Mouse (Mus musculus) neural tube, embryonic 13.5 days (tissue): ENCODE data around the gene Tnfaip6. TPM values are rescaled to one million over a fixed set of nuclear protein-coding genes. Genes with fewer than 3 reads are reported as not detected.

Experiments used
- ATAC-seq: fragments of 200-750 bp; cut with Nextera tagmentation; 2 replicates; pipeline ENCODE4 v1.8.0; 2017; ENCODE audit warnings: low read depth, mild to moderate bottlenecking, moderate TSS enrichment, moderate library complexity
- H3K27ac ChIP-seq: fragments of 300-500 bp; sonication (generic); replicated peaks from 2 replicates; pipeline ENCODE4 v1.5.1; 2015; ENCODE audit warnings: moderate library complexity, mild to moderate bottlenecking, inconsistent platforms
- H3K27me3 ChIP-seq: fragments of 300-500 bp; sonication (generic); 2 replicates; pipeline ENCODE4 v1.6.1; 2015; ENCODE audit warnings: mild to moderate bottlenecking, inconsistent platforms
- H3K36me3 ChIP-seq: fragments of 300-500 bp; sonication (generic); 2 replicates; pipeline ENCODE4 v1.6.1; 2015; ENCODE audit warnings: mild to moderate bottlenecking, inconsistent platforms
- H3K4me1 ChIP-seq: fragments of 300-500 bp; sonication (generic); replicated peaks from 2 replicates; pipeline ENCODE4 v1.6.1; 2015; ENCODE audit warnings: inconsistent platforms
- H3K4me2 ChIP-seq: fragments of 300-500 bp; sonication (generic); 2 replicates; pipeline ENCODE4 v1.6.1; 2015; ENCODE audit warnings: inconsistent platforms, mild to moderate bottlenecking, moderate library complexity
- H3K4me3 ChIP-seq: fragments of 300-500 bp; sonication (generic); 2 replicates; pipeline ENCODE4 v1.5.1; 2015; ENCODE audit warnings: mild to moderate bottlenecking, inconsistent platforms
- H3K9ac ChIP-seq: fragments of 300-500 bp; sonication (generic); 2 replicates; pipeline ENCODE4 v1.6.1; 2015; ENCODE audit warnings: moderate library complexity, mild to moderate bottlenecking, inconsistent platforms
- H3K9me3 ChIP-seq: fragments of 300-500 bp; sonication (generic); 2 replicates; pipeline ENCODE4 v1.6.1; 2016; ENCODE audit warnings: inconsistent platforms
- WGBS: fragments of 180-500 bp; shearing (Covaris S2); methylation state at CpG from one replicate; pipeline ENCODE4 v1.1.7; 2015; 5-methylcytosine and 5-hydroxymethylcytosine counted together
- polyA plus RNA-seq: library from polyadenylated mRNA; unstranded; fragments of >200 nt; fragmentation: Nextera tagmentation; extraction: Ambion mirVana; gene quantifications from 2 replicates; pipeline ENCODE4 v1.2.1, GENCODE M21; 2015

The Tnfaip6 gene
- polyA plus RNA-seq, 1 experiment from 2014 or later, result 7.4 TPM

GRCm38 (mm10) chr2:52055616-52056015, 17.8 kb downstream of the Tnfaip6 start:
- no peaks in the 10 kb centered on the region for H3K9me3 ChIP-seq
- WGBS, result 30% methylated on average over 4 of the region's 4 CpGs
- H3K27me3 ChIP-seq, result no peaks in the 10 kb centered on the region
- no peak overlapping the region for H3K9ac ChIP-seq
- no peaks in the 10 kb centered on the region for H3K36me3 ChIP-seq
- no peak overlapping the region for H3K4me2 ChIP-seq
- no peaks in the 10 kb centered on the region for H3K4me1 ChIP-seq
- H3K27ac ChIP-seq, result no peak overlapping the region
- H3K4me3 ChIP-seq, result no peak overlapping the region
- ATAC-seq, result no peak

DNA sequence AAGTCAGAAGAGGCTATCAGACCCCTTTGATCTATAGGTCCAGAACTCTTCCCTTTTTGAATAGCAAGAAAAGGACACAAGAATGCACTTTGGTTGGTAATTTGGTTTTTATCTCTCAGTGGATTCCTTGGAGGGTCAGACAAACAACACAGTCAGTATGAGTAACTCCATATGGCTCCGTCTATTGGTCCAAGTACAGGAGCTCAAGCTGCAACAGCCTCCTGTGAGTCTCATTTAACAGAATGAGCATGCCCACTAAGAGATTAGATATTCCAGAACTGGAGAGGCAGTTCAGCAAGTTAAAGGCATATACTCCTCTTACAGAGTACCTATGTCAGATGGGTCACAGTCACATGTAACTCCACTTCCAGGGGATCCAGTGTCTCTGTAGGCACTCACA, 19.3 kb downstream of the Tnfaip6 start:
- no peaks in the 10 kb centered on the region for H3K9me3 ChIP-seq
- WGBS, result 75% methylated on average over 1 of the region's 1 CpGs
- H3K4me1 ChIP-seq, result no peaks in the 10 kb centered on the region
- no peak overlapping the region for H3K4me3 ChIP-seq
- no peak overlapping the region for H3K27ac ChIP-seq
- ATAC-seq, result no peak
- H3K4me2 ChIP-seq, result no peak overlapping the region
- no peaks in the 10 kb centered on the region for H3K27me3 ChIP-seq
- H3K36me3 ChIP-seq, result no peaks in the 10 kb centered on the region
- no peak overlapping the region for H3K9ac ChIP-seq

DNA sequence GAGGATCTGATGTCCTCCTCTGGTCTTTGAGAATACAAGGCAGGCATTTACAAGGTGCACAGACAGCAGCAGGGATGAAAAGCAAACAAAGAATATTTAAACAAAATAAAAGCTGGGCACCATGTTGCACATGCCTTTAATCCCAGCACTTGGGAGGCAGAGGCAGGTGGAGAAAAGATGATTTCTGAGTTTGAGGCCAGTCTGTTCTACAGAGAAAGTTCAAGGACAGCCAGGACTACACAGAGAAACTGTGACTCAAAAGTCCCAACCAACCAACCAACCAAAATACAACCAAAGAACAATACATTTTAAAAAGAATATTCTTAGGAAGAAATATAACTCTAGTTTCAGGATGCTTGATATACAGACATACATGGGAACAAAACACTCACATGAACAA, 19.9 kb downstream of the Tnfaip6 start:
- Histone ChIP-seq H3K27ac (no peak overlapping the region), H3K4me1 (no peaks in the 10 kb centered on the region), H3K36me3 (no peaks in the 10 kb centered on the region), H3K27me3 (no peaks in the 10 kb centered on the region), H3K9me3 (no peaks in the 10 kb centered on the region), H3K4me2 (no peak overlapping the region), H3K9ac (no peak overlapping the region), H3K4me3 (no peak overlapping the region)
- ATAC-seq, result no peak

DNA sequence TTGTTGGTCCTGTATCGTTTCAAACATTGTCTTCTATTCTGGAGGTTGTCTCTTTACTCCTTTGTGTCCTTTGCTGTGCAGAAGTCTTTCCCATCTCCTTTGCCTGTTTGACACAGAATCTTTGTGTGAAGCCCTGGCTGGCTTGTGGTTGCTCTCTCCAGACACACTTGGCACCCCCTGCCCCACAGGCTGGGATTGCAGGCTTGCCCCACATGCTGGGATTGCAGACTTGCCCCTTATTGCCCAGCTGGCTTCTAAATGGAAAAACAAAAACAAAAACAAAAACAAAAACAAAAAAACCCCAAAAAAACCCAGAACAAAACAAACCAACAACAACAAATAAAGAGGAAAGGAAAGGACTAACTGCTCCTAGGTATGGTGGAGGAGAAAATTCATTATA, 30.8 kb downstream of the Tnfaip6 start:
- Histone ChIP-seq H3K4me2 (no peak overlapping the region), H3K36me3 (no peaks in the 10 kb centered on the region), H3K27ac (no peak overlapping the region), H3K9ac (no peak overlapping the region), H3K4me1 (peaks cover 9% of the 10 kb centered on the region; the same call in 1 of the 2 replicates), H3K4me3 (no peak overlapping the region), H3K27me3 (no peaks in the 10 kb centered on the region), H3K9me3 (no peaks in the 10 kb centered on the region)
- no peak for ATAC-seq
- WGBS, result 80% methylated on average over 1 of the region's 1 CpGs

DNA sequence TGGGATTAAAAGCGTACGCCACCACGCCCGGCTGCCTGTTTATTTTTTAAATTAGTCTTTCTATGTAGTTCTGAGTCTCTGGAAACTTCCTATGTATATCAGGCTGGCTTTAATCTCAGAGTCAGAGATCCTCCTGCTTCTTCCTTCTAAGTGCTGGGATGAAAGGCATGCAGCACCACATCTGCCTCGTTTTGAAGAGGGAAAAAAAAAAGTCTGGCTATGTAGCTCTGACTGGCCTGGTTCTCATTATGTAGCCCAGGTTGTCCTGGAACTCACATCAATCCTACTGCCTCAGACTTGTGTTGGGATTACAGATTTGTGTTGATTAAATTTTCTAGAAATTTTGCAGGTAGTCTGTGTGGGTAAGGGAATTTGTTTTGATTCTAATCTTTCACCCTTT, 33.0 kb downstream of the Tnfaip6 start:
- Histone ChIP-seq H3K4me1 (peaks cover 19% of the 10 kb centered on the region), H3K27me3 (no peaks in the 10 kb centered on the region), H3K36me3 (peaks cover 8% of the 10 kb centered on the region), H3K27ac (no peak overlapping the region), H3K9me3 (no peaks in the 10 kb centered on the region), H3K4me2 (no peak overlapping the region), H3K9ac (no peak overlapping the region), H3K4me3 (no peak overlapping the region)
- no peak for ATAC-seq
- WGBS, result 85% methylated on average over 5 of the region's 5 CpGs

DNA sequence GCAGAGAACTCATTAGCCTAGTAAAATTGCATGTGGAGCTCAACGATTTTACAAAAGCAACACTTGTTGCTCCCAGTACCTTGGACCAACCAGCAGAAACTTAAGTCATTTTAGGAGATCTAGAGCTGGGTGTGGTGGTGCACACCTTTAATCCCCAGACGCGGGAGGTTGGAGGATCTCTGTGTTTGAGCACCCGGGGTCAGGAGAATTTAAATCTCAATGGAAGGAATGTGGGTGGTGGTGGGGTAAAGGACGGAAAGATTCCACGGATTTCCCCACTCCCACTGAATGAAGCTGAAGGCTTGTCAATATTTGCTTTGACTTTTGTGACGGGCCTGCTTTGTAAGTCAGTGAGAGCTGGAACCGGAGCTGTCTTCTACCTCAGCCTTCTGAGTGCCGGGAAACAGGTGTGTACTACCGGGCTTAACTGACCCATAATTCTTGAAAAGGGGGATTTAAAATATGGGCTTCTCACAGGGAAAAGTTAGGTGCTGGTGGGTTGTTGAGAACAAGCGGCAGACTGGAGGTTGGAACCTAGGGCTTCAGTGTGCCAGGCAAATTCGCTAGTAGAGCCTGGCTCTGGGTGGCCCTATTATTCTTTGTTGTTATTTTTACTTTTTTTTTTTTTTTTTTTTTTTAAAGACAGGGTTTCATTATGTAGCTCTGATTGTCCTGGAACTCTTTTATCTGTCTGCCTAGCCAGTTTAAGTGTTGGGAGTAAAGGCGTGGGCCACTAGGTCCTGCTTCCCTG, 33.6 kb downstream of the Tnfaip6 start:
- H3K36me3 ChIP-seq, result peaks cover 12% of the 10 kb centered on the region
- no peak overlapping the region for H3K9ac ChIP-seq
- peak overlapping the region; percentile 97 for H3K4me3 ChIP-seq
- H3K4me1 ChIP-seq, result peaks cover 19% of the 10 kb centered on the region
- H3K27me3 ChIP-seq, result no peaks in the 10 kb centered on the region
- peak overlapping the region; percentile 61 for H3K4me2 ChIP-seq
- no peak for ATAC-seq
- H3K9me3 ChIP-seq, result no peaks in the 10 kb centered on the region
- H3K27ac ChIP-seq, result no peak overlapping the region
- WGBS, result 27% methylated on average over 13 of the region's 13 CpGs

DNA sequence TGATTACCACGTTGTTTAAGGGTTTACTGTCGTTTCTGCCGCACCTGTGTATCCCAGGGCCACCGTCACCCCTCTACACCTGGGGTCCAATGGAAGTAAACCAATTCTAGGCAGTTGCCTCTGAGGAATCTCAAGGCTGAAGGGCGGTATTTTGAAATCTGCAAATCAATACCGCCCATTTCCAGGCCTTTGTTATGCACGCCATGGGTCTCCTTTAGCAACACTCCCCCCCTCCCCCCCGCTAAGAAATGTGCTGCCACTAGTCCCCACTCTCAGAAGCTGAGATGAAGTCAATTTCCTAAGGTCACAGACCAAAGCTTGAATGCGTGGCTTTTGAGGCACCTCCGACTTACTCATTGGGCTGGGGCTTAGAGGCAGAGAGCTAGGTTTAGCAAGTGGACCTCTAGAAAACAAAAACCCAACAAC, 34.3 kb downstream of the Tnfaip6 start:
- peak overlapping the region; percentile 97 for H3K4me3 ChIP-seq
- peak overlapping the region; percentile 89 for H3K9ac ChIP-seq
- peaks cover 17% of the 10 kb centered on the region for H3K36me3 ChIP-seq
- H3K4me2 ChIP-seq, result peak overlapping the region; percentile 61
- no peaks in the 10 kb centered on the region for H3K9me3 ChIP-seq
- 2% methylated on average over 10 of the region's 10 CpGs for WGBS
- no peaks in the 10 kb centered on the region for H3K27me3 ChIP-seq
- peak overlapping the region; percentile 78 for H3K27ac ChIP-seq
- H3K4me1 ChIP-seq, result peaks cover 19% of the 10 kb centered on the region
- ATAC-seq, result peak; percentile 12

DNA sequence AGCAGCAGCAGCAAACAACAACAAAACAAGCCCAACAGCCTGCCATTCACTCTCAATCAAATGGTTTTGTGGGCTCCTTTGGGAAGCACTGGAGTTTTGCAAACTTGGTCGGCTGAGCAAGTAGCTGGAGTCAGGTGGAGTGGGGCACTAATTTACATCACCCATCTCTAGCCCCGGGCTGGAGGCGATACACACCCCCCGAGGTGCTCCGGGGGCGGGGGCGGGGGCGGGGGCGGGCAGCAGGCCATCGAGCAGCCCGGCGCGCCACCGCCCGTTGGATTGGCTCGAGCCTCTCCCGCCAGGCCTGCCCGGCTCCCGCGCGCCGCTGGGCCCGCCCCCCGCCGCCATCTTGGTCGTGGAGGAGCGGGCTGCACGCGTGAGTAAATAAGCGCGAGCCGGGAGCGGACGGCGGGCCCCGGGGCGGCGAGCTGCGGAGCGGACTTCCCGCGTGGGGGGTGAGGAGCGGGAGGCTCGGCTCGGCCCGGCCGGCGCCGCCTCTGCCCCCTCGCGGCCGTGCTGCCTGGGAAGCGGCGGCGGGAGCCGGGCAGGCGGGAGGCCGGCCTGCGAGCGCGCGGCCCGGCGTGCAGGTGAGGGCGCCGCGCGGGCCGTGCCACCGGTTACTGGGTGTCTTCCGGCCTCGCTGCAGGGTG, 34.8 kb downstream of the Tnfaip6 start, which contains the start of gene Rif1:
Gene Rif1 (plus strand): TSS at position 342 of the 650 bp plus-strand sequence.
- peak within 1 kb of the TSS; percentile 89 for H3K9ac ChIP-seq
- under 1% methylated on average over 62 of the region's 72 CpGs for WGBS
- ATAC-seq, result peak; percentile 98
- H3K4me3 ChIP-seq, result peak within 1 kb of the TSS; percentile 97
- H3K27me3 ChIP-seq, result no peaks in the 10 kb centered on the region
- H3K27ac ChIP-seq, result peak within 1 kb of the TSS; percentile 78
- peaks cover 19% of the 10 kb centered on the region for H3K4me1 ChIP-seq
- no peaks in the 10 kb centered on the region for H3K9me3 ChIP-seq
- peak within 1 kb of the TSS; percentile 61 for H3K4me2 ChIP-seq
- peaks cover 22% of the 10 kb centered on the region for H3K36me3 ChIP-seq

GRCm38 (mm10) chr2:52073141-52073904, 35.5 kb downstream of the Tnfaip6 start:
- no peaks in the 10 kb centered on the region for H3K27me3 ChIP-seq
- H3K4me1 ChIP-seq, result peaks cover 19% of the 10 kb centered on the region
- H3K36me3 ChIP-seq, result peaks cover 27% of the 10 kb centered on the region
- H3K27ac ChIP-seq, result peak overlapping the region; percentile 78
- WGBS, result under 1% methylated on average over 54 of the region's 56 CpGs
- no peaks in the 10 kb centered on the region for H3K9me3 ChIP-seq
- H3K4me3 ChIP-seq, result peak overlapping the region; percentile 97
- peak overlapping the region; percentile 61 for H3K4me2 ChIP-seq
- peak; percentile 59; the same call in 1 of the 2 replicates for ATAC-seq
- H3K9ac ChIP-seq, result peak overlapping the region; percentile 89

DNA sequence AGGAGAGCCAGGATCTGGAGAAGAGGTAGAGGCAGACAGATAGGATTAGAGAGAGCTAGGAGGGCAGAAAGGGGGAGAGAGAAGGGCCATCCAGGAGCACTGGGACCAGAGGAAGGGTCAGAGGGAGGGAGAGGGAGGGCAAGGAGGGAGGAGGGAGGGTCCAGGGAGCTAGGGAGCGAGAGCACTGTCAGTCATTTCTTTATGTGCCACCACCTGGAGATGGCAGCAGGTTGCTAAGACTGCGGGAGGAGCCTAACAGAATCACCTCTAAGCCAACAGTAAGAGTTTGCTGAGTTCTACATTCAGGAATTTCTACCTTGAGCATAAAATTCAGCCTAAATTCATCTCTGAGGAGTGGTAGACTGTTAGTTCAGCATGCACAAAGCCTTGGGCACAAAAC, 40.9 kb downstream of the Tnfaip6 start:
- ATAC-seq, result no peak
- WGBS, result 83% methylated on average over 2 of the region's 2 CpGs

DNA sequence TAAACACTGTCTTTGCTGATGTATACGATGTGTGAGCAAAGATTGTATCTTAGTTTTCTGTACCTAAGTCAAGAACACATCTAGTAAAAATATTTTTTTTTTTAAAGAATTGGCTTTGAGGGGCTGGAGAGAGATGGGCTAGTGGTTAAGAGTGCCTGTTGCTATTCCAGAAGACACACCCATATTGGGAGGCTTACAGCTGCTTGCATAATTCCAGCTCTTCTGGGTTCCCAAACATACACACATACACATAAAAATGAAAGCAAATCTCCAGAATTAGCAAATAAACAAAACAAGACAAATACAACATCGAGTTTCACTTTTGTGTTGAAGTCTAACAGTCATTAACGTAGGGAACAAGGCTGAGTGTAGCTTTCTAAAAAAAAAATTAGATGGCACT, 46.2 kb downstream of the Tnfaip6 start:
- H3K27me3 ChIP-seq, result no peaks in the 10 kb centered on the region
- H3K9me3 ChIP-seq, result no peaks in the 10 kb centered on the region
- H3K4me3 ChIP-seq, result no peak overlapping the region
- no peak overlapping the region for H3K4me2 ChIP-seq
- H3K9ac ChIP-seq, result no peak overlapping the region
- H3K27ac ChIP-seq, result no peak overlapping the region
- no peak for ATAC-seq
- 96% methylated on average over 3 of the region's 3 CpGs for WGBS
- peaks cover 61% of the 10 kb centered on the region for H3K36me3 ChIP-seq
- H3K4me1 ChIP-seq, result no peaks in the 10 kb centered on the region

More for the DNA sequence above, 40.9 kb downstream of the Tnfaip6 start:
- Histone ChIP-seq H3K27ac (no peak overlapping the region), H3K36me3 (peaks cover 57% of the 10 kb centered on the region), H3K4me2 (no peak overlapping the region), H3K4me1 (peaks cover 10% of the 10 kb centered on the region), H3K9me3 (no peaks in the 10 kb centered on the region), H3K27me3 (no peaks in the 10 kb centered on the region), H3K4me3 (no peak overlapping the region), H3K9ac (no peak overlapping the region)

DNA sequence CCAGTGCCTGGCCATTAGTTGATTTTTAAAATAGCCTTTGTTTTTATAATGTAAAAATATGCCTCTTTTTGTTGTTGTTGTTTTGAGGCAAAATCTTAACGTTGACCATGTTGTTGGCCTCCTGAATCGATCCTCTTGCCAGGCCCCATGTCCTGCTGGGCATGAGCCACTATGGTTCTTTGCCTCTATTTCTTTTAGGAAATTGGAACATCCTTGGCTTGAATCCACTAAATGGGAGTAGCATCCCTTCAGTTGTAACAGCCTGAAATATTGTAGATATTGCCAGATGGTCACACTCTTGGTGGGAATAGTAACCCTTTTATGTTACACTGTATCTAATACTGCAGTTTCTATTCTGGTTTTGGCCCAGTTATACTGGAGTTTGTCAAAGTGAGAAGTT, 46.8 kb downstream of the Tnfaip6 start:
- Histone ChIP-seq H3K9ac (no peak overlapping the region), H3K27ac (no peak overlapping the region), H3K27me3 (no peaks in the 10 kb centered on the region), H3K9me3 (no peaks in the 10 kb centered on the region), H3K4me1 (no peaks in the 10 kb centered on the region), H3K4me3 (no peak overlapping the region), H3K36me3 (peaks cover 63% of the 10 kb centered on the region), H3K4me2 (no peak overlapping the region)
- WGBS, result 87% methylated on average over 2 of the region's 2 CpGs
- ATAC-seq, result no peak
